Comparison of ENCODE assay signal across 11 mouse cellular contexts in genomic region chr14:86757604-86758520, GRCm38 (mm10).
DNase-seq lines count a peak whose midpoint lies in the region; ATAC-seq and TF ChIP-seq lines count a peak whose summit lies in the region.
"Had no signal": no experiment of that assay in that cellular context is flagged by ENCODE, and none has a peak within 500 bp of the region (broad histone marks: within the 10 kb centered on the region; RNA-seq: fewer than 3 reads in every experiment).

No protein-coding gene starts in this region.

- DNase-seq in retina, postnatal 1 day, result peak; percentile 37
- DNase-seq in retina, embryonic 14.5 days (ENCODE audit: low spot score), result no peak
- DNase-seq in stomach, postnatal 0 days (ENCODE audit: low spot score), result no peak
- no peak for DNase-seq in testis, postnatal 10 days (ENCODE audit: low spot score)
- no peak for DNase-seq in urinary bladder, adult 2 months (ENCODE audit: low spot score)
- DNase-seq: left cerebral cortex, postnatal 4 days had no signal

- no peaks in the 10 kb centered on the region for H3K9me3 ChIP-seq in hindbrain, embryonic 15.5 days
- no peaks in the 10 kb centered on the region for H3K9me3 ChIP-seq in hindbrain, embryonic 13.5 days
- no peaks in the 10 kb centered on the region for H3K9me3 ChIP-seq in heart, embryonic 14.5 days (ENCODE audit: control insufficient read depth, low read length)
- H3K9me3 ChIP-seq in stomach, postnatal 0 days (ENCODE audit: control insufficient read depth, low read length), result no peaks in the 10 kb centered on the region
- H3K9me3 ChIP-seq: hindbrain, embryonic 12.5 days had no signal

- no peaks in the 10 kb centered on the region for H3K36me3 ChIP-seq in hindbrain, embryonic 15.5 days
- H3K36me3 ChIP-seq in hindbrain, embryonic 13.5 days, result no peaks in the 10 kb centered on the region
- H3K36me3 ChIP-seq in heart, embryonic 14.5 days (ENCODE audit: control insufficient read depth, insufficient read depth, low read length), result no peaks in the 10 kb centered on the region
- H3K36me3 ChIP-seq in stomach, postnatal 0 days (ENCODE audit: control insufficient read depth, insufficient read depth, low read length), result no peaks in the 10 kb centered on the region
- H3K36me3 ChIP-seq: hindbrain, embryonic 12.5 days had no signal

- peak; percentile 75 for ATAC-seq in hindbrain, embryonic 15.5 days (ENCODE audit: low FRiP score, low read depth)
- ATAC-seq in hindbrain, embryonic 13.5 days (ENCODE audit: low FRiP score), result no peak
- ATAC-seq in heart, embryonic 14.5 days (ENCODE audit: insufficient number of reproducible peaks, insufficient read depth, low FRiP score, low read depth), result peak; percentile 55; the same call in 1 of the 2 replicates
- ATAC-seq in stomach, postnatal 0 days (ENCODE audit: low FRiP score, low TSS enrichment), result peak; percentile 51; the same call in 1 of the 2 replicates

- 83% methylated on average over 9 of the region's 9 CpGs for WGBS in hindbrain, embryonic 15.5 days
- WGBS in hindbrain, embryonic 13.5 days, result 86% methylated on average over 9 of the region's 9 CpGs
- WGBS in heart, embryonic 14.5 days, result 24% methylated on average over 9 of the region's 9 CpGs
- 49% methylated on average over 9 of the region's 9 CpGs for WGBS in stomach, postnatal 0 days

- H3K4me2 ChIP-seq in hindbrain, embryonic 15.5 days, result no peak overlapping the region
- H3K4me2 ChIP-seq in hindbrain, embryonic 13.5 days, result no peak overlapping the region
- peak overlapping the region; percentile 40 for H3K4me2 ChIP-seq in heart, embryonic 14.5 days (ENCODE audit: low read length)
- H3K4me2 ChIP-seq in stomach, postnatal 0 days (replicated peaks; ENCODE audit: low read depth), result no peak overlapping the region
- H3K4me2 ChIP-seq: hindbrain, embryonic 12.5 days had no signal

- no peaks in the 10 kb centered on the region for H3K4me1 ChIP-seq in hindbrain, embryonic 15.5 days (replicated peaks)
- no peaks in the 10 kb centered on the region for H3K4me1 ChIP-seq in hindbrain, embryonic 13.5 days (replicated peaks)
- peaks cover 7 to 15% of the 10 kb centered on the region in 2 experiments for H3K4me1 ChIP-seq in heart, embryonic 14.5 days (ENCODE audit: control insufficient read depth in 2 of 2, insufficient read depth in 2 of 2, low read length in 2 of 2)
- no peaks in the 10 kb centered on the region for H3K4me1 ChIP-seq in stomach, postnatal 0 days (replicated peaks; ENCODE audit: control insufficient read depth, insufficient read depth)

- H3K4me3 ChIP-seq in hindbrain, embryonic 15.5 days, result no peak overlapping the region
- no peak overlapping the region for H3K4me3 ChIP-seq in hindbrain, embryonic 13.5 days
- H3K4me3 ChIP-seq in heart, embryonic 14.5 days (ENCODE audit: control insufficient read depth in 1 of 2, insufficient read depth in 1 of 2, low read depth in 1 of 2, low read length in 2 of 2), result no peak overlapping the region
- H3K4me3 ChIP-seq in stomach, postnatal 0 days (ENCODE audit: low read depth, low read length), result no peak overlapping the region
- H3K4me3 ChIP-seq: hindbrain, embryonic 12.5 days had no signal

- H3K27me3 ChIP-seq in hindbrain, embryonic 15.5 days, result no peaks in the 10 kb centered on the region
- no peaks in the 10 kb centered on the region for H3K27me3 ChIP-seq in hindbrain, embryonic 13.5 days
- H3K27me3 ChIP-seq in heart, embryonic 14.5 days (ENCODE audit: control insufficient read depth, insufficient read depth, low read length), result no peaks in the 10 kb centered on the region
- no peaks in the 10 kb centered on the region for H3K27me3 ChIP-seq in stomach, postnatal 0 days (ENCODE audit: control insufficient read depth, insufficient read depth, low read length)
- H3K27me3 ChIP-seq: CH12.LX; hindbrain, embryonic 12.5 days had no signal

- H3K9ac ChIP-seq in hindbrain, embryonic 15.5 days, result no peak overlapping the region
- H3K9ac ChIP-seq in hindbrain, embryonic 13.5 days, result no peak overlapping the region
- peak overlapping the region; percentile 39 for H3K9ac ChIP-seq in heart, embryonic 14.5 days (ENCODE audit: low read length)
- no peak overlapping the region for H3K9ac ChIP-seq in stomach, postnatal 0 days (ENCODE audit: low read length)
- H3K9ac ChIP-seq: hindbrain, embryonic 12.5 days had no signal

- TF ChIP-seq CTCF in stomach, postnatal 0 days (IDR thresholded peaks at IDR 0.05; ENCODE audit: low read depth), result no peak

- no peak overlapping the region for H3K27ac ChIP-seq in hindbrain, embryonic 15.5 days (replicated peaks)
- H3K27ac ChIP-seq in hindbrain, embryonic 13.5 days, result no peak overlapping the region
- peak overlapping the region; percentile 97 for H3K27ac ChIP-seq in heart, embryonic 14.5 days (replicated peaks in 1 of 2; ENCODE audit: control insufficient read depth in 1 of 2, insufficient read depth in 1 of 2, low read depth in 2 of 2, low read length in 2 of 2)
- H3K27ac ChIP-seq in stomach, postnatal 0 days (replicated peaks), result peak overlapping the region; percentile 58; the same call in 1 of the 2 replicates
- H3K27ac ChIP-seq: hindbrain, embryonic 12.5 days had no signal

- no peak for TF ChIP-seq EP300 in stomach, postnatal 0 days (optimal IDR thresholded peaks at IDR 0.05)

Comparison
In these comparisons a context has a peak if more than half of its experiments do, and no peak if none do; other contexts are left out.
1. H3K27ac ChIP-seq: peak in heart, embryonic 14.5 days (2 of 2) and stomach, postnatal 0 days (single experiment); none in hindbrain, embryonic 15.5 days (single experiment) and hindbrain, embryonic 13.5 days (single experiment).